Mouse (Mus musculus): ENCODE data around the gene Stag2.

The Stag2 gene

GRCm38 (mm10) chrX:42148788-42149556 lies at the start of gene Stag2:
Gene Stag2 (plus strand): TSS chrX:42149317.
- DNase-seq, result peak; percentile 93

GRCm38 (mm10) chrX:42107137-42107536 lies 42.0 kb upstream of the Stag2 start:
- DNase-seq, result no peak

- DNase-seq, result no peak
Measured at GRCm38 (mm10) chrX:42110585-42110984, 38.5 kb upstream of the Stag2 start.

DNA sequence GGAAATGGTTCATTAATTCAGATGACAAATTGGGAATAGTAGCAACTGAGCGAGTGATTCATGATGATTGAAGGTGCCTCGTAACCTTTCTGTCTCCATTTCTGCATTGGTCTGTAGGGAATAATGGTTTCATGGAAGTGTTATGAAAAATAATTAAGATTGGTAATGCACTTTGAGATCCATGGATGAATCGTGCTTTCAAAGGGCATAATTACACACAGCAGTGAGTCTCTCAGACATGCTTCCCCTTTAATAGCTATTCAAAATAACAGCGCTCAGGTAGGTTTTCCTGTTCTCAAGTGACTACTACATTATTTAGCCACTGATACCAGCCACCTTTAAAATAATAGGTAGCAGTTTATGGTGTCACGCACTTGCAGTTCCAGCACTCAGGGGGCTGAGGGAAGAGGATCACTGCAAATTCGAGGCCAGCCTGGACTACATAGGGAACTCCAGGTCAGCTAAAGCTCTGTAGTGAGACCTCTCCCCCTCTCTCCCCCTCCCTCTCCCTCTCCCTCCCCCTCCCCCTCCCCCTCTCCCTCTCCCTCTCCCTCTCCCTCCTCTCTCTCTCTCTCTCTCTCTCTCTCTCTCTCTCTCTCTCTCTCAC lies 29.6 kb upstream of the Stag2 start:
- no peak for DNase-seq

DNA sequence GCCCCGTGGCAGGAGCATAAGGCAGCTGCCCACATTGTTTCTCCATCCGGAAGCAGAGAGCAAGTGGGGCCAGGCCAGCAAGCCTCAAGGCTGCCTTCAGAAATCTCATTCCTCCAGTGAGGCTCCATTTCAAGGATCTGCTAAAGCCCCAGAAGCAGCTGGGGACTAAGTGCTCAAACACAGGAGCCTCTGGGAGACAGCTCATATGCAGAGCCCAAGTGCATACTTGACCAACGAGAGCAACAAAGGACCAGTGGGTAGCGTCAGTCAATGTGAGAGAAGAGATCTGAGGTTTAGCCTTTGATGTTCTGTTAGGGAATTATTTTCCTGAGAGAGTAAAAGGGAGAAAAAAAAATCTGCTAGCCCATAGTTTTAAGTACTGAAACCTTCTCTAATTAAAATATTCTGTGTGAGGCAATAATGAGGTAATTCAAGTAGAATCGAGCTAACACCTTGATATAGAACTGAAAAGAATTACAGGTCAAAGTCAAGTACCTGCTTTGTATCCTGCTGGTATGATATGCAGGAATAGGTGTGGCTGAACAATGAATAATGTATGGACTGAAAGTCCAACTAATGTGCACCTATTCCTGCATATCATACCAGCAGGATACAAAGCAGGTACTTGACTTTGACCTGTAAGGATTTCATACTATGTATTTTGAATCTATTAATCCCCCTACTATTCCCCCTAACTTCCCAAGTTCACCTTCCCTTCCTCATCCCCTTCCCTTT lies 24.0 kb upstream of the Stag2 start:
- DNase-seq, result no peak

DNA sequence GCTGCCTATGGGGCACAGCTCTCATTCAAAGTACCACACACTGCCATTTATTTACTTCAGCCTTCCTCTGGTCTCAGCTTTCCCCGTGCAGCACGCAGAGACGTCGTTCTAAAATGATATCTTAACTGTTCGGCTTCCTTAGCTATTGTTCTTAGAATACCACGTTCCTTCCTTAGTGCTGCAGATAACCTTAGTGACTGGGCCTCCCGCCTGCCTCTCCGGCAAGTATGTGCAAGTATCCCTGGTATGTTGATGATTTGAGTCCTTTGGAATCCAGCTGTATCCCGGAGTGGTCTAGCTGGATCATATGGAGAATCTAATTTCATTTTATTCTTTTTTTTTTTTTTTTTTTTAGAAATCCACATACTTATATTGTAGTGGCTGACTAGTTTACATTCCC lies 9.2 kb upstream of the Stag2 start:
- DNase-seq, result peak; percentile 14

DNA sequence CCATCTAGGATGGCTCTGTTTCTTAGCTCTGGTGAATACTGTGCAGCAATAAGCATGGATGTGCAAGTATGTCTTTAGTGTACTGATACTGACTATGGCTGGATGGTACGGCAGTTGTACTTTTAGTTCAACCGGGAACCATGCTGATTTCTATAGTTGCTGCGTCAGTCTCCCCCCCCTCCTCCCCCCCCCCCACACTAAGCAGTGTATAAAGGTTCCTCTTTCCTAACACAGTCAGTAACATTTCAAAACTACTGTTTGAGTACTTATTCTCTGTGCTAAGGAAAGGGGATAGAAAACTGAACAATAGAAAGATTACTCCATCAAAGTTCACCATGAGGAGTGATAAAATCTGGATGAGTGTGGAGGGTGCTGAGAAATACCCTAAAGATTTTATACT lies 6.5 kb upstream of the Stag2 start:
- no peak for DNase-seq

GRCm38 (mm10) chrX:42143991-42144390 lies 5.1 kb upstream of the Stag2 start:
- DNase-seq, result no peak

GRCm38 (mm10) chrX:42148016-42148451 lies 1.1 kb upstream of the Stag2 start:
- DNase-seq, result peak; percentile 1

GRCm38 (mm10) chrX:42149557-42150345 lies 634 bp downstream of the Stag2 start:
- peak; percentile 70 for DNase-seq

DNA sequence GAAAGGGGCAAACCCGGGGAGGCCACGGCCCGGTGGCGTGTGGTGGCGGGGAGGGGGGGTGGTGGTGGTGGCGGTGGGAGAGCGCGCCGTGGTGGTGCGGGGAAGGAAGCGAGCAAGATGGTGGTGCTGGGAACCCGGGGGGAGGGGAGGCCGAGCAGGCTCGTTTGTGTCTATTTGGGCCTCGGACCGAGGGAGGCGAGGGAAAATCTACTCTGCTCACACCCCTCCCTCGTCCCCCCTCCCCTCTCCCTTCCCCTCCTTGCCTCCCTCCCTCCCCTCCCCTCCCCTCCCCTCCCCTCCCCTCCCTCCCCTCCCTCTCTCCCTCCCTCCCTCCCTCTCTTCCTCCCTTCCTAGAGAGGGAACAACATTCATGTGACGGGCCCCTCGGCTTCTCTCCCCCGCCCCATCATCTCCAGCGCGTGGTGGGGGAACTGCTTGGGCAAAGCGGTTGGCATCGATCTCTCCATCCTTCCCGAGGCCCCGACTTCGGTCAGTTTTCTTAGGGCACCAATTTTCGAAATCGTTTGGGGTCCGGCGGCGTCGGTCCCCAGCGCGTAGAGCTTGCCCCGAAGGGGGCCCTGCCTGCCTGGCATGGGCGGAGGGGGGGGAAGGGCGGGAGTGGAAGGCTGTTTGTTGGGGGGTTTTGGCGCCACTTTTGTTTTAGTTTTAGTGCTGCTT lies 1.4 kb downstream of the Stag2 start:
- peak; percentile 89 for DNase-seq

DNA sequence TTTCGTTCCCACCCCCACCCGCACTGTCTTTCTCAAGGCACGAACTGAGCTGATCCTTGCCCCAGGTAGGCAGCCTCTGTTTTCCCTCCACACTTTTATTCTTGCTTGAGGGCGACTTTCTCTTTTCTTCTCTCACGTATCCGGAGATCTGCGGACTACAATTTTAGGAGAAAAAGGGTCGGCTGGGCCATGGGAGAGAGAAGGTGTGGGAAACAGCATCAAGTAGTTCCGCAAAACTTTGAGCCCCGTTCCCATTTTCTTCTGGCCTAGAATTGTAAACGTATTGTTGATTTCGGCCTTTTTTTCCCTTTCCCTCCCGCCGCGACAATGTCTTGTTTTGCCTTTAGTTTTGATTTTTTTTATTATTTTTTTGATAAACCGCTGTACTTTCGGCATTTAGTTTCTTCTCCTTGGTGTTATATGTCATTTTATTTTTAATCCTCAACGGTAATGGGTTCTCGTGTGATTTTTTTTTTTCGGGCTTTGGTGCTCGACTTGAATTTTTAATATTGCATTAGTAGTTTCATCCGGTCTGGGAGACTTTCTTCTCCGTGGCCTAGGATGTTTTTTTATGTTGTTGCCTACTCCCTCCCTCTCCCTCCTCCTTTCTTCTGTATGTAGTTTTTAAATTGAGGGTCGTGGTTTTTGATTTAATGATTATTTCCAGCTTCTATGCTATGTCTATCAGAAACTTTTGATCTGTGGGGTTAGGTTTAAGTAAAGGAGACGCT lies 2.1 kb downstream of the Stag2 start:
- peak; percentile 1 for DNase-seq

DNA sequence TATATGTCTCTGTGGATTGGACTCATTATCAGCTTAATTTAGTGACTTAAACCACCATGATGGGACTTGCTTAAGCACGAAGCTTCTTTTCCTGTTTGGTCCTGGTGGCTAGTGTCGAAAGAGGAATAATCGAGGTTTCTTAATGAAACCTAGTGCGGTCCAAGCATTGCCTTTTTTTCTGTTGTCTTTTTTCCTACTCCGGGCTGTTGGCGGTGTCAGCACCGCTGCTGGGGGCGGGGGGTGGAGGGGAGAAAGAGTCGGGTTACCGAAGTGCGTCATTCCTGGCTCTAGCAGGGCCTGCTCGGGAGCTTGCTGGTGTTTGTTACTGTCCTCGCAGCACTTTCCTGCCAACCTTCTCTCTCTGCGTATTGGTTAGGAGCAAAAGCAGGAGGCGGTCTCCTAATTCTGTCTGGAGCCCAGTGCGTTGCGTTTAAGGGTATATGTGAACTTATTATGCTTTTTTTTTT lies 2.8 kb downstream of the Stag2 start:
- peak; percentile 86 for DNase-seq

DNA sequence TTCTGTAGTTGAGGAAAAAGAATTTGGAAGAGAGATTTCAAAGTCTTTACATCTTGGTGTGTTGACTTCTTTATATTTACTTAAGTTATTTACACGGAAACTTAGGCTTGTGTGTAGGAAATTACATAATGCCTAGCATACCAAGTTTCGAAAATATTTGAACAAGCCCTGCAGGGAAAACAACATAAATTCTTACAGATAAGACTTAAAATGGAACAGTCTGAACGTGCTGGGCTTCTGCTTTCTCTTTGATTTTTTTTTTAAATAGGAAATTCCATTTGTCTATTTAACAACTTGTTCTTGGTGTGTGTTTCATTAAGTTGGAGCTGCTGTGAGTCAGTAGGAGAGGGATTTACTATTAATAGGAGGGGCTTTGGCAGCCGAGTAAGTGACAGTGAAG lies 3.9 kb downstream of the Stag2 start:
- no peak for DNase-seq

DNA sequence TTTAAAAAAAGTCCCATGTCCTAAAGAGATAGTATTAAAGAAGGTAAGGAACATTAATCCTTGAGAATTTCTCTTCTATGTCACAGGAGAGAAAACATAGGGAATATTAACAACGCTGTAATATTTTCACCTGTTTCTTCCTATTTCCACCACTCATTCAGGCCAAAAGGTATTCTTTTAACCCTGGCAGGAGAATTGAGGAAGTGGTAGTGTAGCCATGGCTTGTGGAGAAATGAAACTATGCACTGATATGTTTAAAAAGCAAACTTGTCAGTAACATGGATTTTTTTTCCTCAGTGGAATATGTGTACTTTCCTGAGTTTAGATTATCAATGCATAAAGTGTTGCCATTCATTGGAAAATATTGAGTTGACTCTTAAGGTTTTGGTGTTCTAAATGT lies 16.3 kb downstream of the Stag2 start:
- DNase-seq, result no peak

DNA sequence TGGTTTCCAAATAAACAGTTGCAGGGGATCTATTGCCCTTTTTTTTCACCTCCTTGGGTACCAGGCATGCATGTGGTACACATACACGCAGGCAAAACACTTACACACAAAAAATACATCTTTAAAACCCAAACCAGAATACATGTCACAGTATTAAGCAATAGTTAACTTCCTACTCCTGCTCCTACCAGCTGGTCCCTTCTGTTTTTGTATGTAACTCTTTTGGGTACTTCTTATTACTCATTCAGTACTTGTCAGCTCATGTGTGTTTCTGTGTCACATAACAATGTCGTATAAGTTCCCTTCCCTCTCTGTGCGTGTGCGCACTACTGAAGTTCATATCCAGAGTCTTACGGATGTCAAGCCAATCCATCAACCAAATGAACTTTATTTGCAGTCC lies 21.7 kb downstream of the Stag2 start:
- no peak for DNase-seq

DNA sequence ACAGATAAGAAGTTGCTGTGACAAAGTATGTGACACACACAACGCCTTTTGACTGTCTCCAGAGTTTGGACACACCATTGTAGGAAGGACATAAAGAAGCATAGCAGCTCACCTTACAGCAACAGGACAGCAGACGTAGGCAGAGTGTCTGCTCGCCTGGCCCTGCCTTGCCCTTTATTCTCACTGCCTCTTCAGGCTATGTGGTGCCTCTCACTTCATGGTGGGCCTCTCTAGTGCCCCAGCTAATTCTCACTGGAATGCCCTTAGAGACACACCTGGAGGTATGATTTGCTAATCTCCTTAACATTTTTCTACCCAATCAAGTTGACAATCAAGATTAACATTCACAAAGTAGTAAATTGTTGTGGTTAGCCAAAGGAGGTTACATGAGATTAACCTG lies 38.5 kb downstream of the Stag2 start:
- DNase-seq, result no peak

DNA sequence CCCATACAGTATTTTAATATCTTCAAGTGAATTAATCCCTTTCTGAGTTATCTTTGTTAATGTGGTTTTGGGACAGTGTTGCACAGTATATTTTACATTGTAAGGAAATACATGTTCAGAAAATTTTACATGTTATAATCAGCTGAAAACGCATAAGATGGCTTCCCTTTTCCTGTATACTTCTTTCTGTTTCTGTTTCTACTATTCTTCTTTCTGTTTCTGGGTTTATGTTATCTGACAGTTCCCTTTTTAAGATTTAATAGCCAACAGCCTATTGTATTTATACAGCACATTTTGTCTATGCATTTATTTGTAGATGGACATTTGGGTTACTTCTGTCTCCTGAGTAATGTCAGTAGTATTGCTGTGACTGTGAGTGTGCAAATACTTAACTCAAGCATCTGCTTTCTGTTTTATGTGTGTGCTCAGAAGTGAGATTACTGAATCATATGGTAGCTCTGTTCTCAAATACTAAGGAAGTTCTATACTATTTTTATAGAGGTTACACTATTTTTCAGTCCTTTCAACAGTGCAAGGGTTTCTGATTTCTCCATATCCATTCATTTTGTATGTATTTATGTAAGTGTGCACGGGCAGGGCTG lies 39.8 kb downstream of the Stag2 start:
- DNase-seq, result no peak

DNA sequence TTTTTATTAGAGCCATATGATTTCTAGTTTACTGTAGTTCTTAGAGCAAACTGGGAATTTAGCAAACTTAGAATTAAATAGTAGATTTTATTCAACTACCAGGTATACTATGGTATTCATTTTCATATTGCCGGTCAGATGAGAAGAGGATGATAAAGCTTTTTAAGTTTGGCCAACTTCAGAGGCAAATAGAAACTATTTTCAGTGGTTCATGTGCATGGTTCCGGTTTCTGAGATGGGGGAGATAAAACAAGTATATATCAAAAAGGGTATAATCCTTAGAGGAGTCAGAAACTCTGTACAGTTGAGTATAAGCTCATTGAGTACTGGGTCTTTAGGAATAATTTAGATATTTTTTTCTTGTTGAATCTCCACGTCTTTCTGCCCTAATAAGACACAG lies 45.5 kb downstream of the Stag2 start:
- no peak for DNase-seq

DNA sequence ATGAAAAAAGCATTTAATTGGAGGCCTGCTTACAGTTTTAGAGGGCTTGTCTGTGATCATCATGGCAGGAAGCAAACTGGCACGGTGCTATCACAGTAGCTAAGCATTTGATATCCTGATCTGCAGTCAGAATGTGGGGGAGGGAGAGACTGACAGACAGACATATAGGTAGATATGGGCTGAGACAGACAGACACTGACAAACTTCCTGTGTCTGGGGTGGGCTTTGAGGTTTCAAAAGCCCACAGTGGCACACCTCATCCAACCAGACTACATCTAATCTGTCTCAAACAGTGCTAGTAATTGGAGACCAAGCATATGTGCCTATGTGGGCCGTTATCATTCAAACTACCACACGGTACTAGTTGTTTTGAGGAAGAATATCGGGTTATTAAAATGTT lies 53.4 kb downstream of the Stag2 start:
- DNase-seq, result no peak

GRCm38 (mm10) chrX:42215742-42216141 lies 66.6 kb downstream of the Stag2 start:
- no peak for DNase-seq

Measured in embryo, embryonic 11 days (tissue).